Comparison of ENCODE assay signal across 8 mouse cellular contexts in genomic region chr14:27230262-27231022, GRCm38 (mm10).
DNase-seq lines count a peak whose midpoint lies in the region.

No protein-coding gene starts in this region.

- no peaks in the 10 kb centered on the region for H3K36me3 ChIP-seq in heart, embryonic 10.5 days

- peaks cover 52% of the 10 kb centered on the region for H3K4me1 ChIP-seq in heart, embryonic 10.5 days

- 18% methylated on average over 18 of the region's 18 CpGs for WGBS in heart, embryonic 10.5 days

- DNase-seq in CD4-positive helper T cell, adult 2 months (ENCODE audit: low read depth, low spot score): peak; percentile 83
- DNase-seq in R1 (ENCODE audit: low read depth, low spot score): peak; percentile 77
- DNase-seq in heart, embryonic 10.5 days (ENCODE audit: low spot score): peak; percentile 79
- peak; percentile 56 for DNase-seq in kidney, postnatal 14 days
- DNase-seq in lung, postnatal 36 days: peak; percentile 85
- DNase-seq in thymus, postnatal 14 days: peak; percentile 55
- no peak for DNase-seq in cerebellum, postnatal 25 days
- DNase-seq in c-Kit-positive CD71-positive TER-119-positive erythroid progenitor cells, embryonic 14.5 days (ENCODE audit: low spot score): no peak

- no peaks in the 10 kb centered on the region for H3K27me3 ChIP-seq in heart, embryonic 10.5 days (ENCODE audit: insufficient read depth, poor library complexity, severe bottlenecking)

- H3K9me3 ChIP-seq in heart, embryonic 10.5 days: no peaks in the 10 kb centered on the region

- peak overlapping the region; percentile 31 for H3K4me3 ChIP-seq in heart, embryonic 10.5 days

- peak overlapping the region; percentile 87 for H3K27ac ChIP-seq in heart, embryonic 10.5 days

Comparison
In these comparisons a context has a peak if more than half of its experiments do, and no peak if none do; other contexts are left out.
1. DNase-seq: peak in CD4-positive helper T cell, adult 2 months (single experiment), R1 (single experiment), heart, embryonic 10.5 days (single experiment), kidney, postnatal 14 days (single experiment), lung, postnatal 36 days (single experiment) and thymus, postnatal 14 days (single experiment); none in cerebellum, postnatal 25 days (0 of 2) and c-Kit-positive CD71-positive TER-119-positive erythroid progenitor cells, embryonic 14.5 days (single experiment).